In the genomic region with DNA sequence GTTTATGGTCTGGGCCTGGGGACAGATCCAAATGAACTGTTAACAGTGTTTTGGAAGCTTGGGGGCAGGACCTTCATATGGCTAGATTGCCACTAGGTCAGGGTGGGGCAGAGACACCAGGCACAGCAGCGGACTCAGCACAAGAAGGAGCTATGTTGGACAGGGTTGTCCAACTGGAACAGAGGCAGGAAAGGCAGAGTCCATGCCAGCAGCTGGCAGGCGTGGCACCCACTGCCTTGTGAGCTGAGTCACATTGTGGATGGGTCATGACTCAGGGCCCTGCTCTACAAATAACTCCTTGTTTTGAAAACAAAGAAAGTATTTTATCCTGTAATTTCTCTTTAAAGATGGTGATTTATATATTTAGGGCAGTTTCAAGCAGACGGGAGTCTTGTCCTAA, we compare ENCODE assay signal across 13 mouse cellular contexts.
DNase-seq lines count a peak whose midpoint lies in the region; ATAC-seq and TF ChIP-seq lines count a peak whose summit lies in the region.
"Had no signal": no experiment of that assay in that cellular context is flagged by ENCODE, and none has a peak within 500 bp of the region (broad histone marks: within the 10 kb centered on the region; RNA-seq: fewer than 3 reads in every experiment).

No protein-coding gene starts in this region.

- H3K9ac ChIP-seq in kidney, embryonic 15.5 days: no peak overlapping the region
- H3K9ac ChIP-seq in forebrain, postnatal 0 days: no peak overlapping the region
- H3K9ac ChIP-seq: forebrain, embryonic 12.5 days; heart, embryonic 13.5 days had no signal

- no peaks in the 10 kb centered on the region for H3K36me3 ChIP-seq in kidney, embryonic 15.5 days
- H3K36me3 ChIP-seq in forebrain, postnatal 0 days (ENCODE audit: insufficient read depth): no peaks in the 10 kb centered on the region
- H3K36me3 ChIP-seq: forebrain, embryonic 12.5 days; heart, embryonic 13.5 days had no signal

- H3K4me2 ChIP-seq in kidney, embryonic 15.5 days: no peak overlapping the region
- no peak overlapping the region for H3K4me2 ChIP-seq in forebrain, postnatal 0 days (ENCODE audit: low read depth)
- H3K4me2 ChIP-seq: forebrain, embryonic 12.5 days; heart, embryonic 13.5 days had no signal

- H3K4me3 ChIP-seq in kidney, embryonic 15.5 days (replicated peaks): no peak overlapping the region
- H3K4me3 ChIP-seq in forebrain, postnatal 0 days (ENCODE audit: low read depth, low read length): no peak overlapping the region
- H3K4me3 ChIP-seq: forebrain, embryonic 12.5 days; heart, embryonic 13.5 days had no signal

- no peak for TF ChIP-seq CTCF in forebrain, postnatal 0 days (IDR thresholded peaks at IDR 0.05; ENCODE audit: low read depth)

- no peak overlapping the region for H3K27ac ChIP-seq in kidney, embryonic 15.5 days
- no peak overlapping the region for H3K27ac ChIP-seq in forebrain, postnatal 0 days (ENCODE audit: low read depth, low read length)
- H3K27ac ChIP-seq: forebrain, embryonic 12.5 days; heart, embryonic 13.5 days had no signal

- H3K27me3 ChIP-seq in kidney, embryonic 15.5 days: no peaks in the 10 kb centered on the region
- H3K27me3 ChIP-seq in forebrain, postnatal 0 days (ENCODE audit: insufficient read depth, low read length): no peaks in the 10 kb centered on the region
- H3K27me3 ChIP-seq: heart, embryonic 13.5 days had no signal

- no peaks in the 10 kb centered on the region for H3K9me3 ChIP-seq in kidney, embryonic 15.5 days (replicated peaks)
- no peaks in the 10 kb centered on the region for H3K9me3 ChIP-seq in forebrain, postnatal 0 days (ENCODE audit: low read length)
- H3K9me3 ChIP-seq: forebrain, embryonic 12.5 days; heart, embryonic 13.5 days had no signal

- no peak for ATAC-seq in kidney, embryonic 15.5 days (replicated peaks; ENCODE audit: low FRiP score)
- no peak for ATAC-seq in forebrain, postnatal 0 days
- ATAC-seq: inflammation-experienced regulatory T-cells, adult 6 months had no signal

- DNase-seq in kidney, adult 11 months: peak; percentile 26
- DNase-seq in NIH3T3 (ENCODE audit: low read depth): peak; percentile 63
- peak; percentile 85 for DNase-seq in brain, adult 2 months (ENCODE audit: low read depth, low spot score)
- peak; percentile 13 to 63 for DNase-seq in kidney, postnatal 25 days
- no peak for DNase-seq in forebrain, postnatal 0 days
- no peak for DNase-seq in spleen, adult 12 weeks (ENCODE audit: low spot score)
- DNase-seq in embryo, embryonic 11 days: no peak
- DNase-seq: right cerebral cortex, postnatal 4 days; thymus, adult 2 months had no signal

- H3K4me1 ChIP-seq in kidney, embryonic 15.5 days: 0 out of 2 replicates have a peak, but pooled peaks cover 2% of the 10 kb centered on the region
- no peaks in the 10 kb centered on the region for H3K4me1 ChIP-seq in forebrain, postnatal 0 days (ENCODE audit: insufficient read depth)
- H3K4me1 ChIP-seq: heart, embryonic 13.5 days had no signal

- WGBS in kidney, embryonic 15.5 days: 45% methylated on average over 3 of the region's 3 CpGs
- 82% methylated on average over 3 of the region's 3 CpGs for WGBS in forebrain, postnatal 0 days

Comparison
In these comparisons a context has a peak if more than half of its experiments do, and no peak if none do; other contexts are left out.
1. DNase-seq: peak in kidney, adult 11 months (single experiment), NIH3T3 (single experiment), brain, adult 2 months (single experiment) and kidney, postnatal 25 days (2 of 2); none in forebrain, postnatal 0 days (single experiment), spleen, adult 12 weeks (single experiment) and embryo, embryonic 11 days (single experiment).